Mouse (Mus musculus) liver, adult 2 months (tissue): ENCODE data around the gene Cntnap5b. TPM values are rescaled to one million over a fixed set of nuclear protein-coding genes. Genes with fewer than 3 reads are reported as not detected.

Experiments used
- DNase-seq: peaks from one replicate; pipeline ENCODE4 v3.0.0-alpha.2; 2011; ENCODE audit warnings: low read depth, low spot score; ENCODE audit errors: extremely low read depth
- H3K27ac ChIP-seq: fragments of 200-500 bp; replicated peaks from 2 replicates; pipeline ENCODE4 v1.5.1; 2012; ENCODE audit warnings: low read depth, mild to moderate bottlenecking, control low read depth, inconsistent platforms, low read length; ENCODE audit not compliant: insufficient read depth
- H3K27me3 ChIP-seq: fragments of 200-500 bp; 2 replicates; pipeline ENCODE4 v1.6.1; 2012; ENCODE audit warnings: mild to moderate bottlenecking, moderate library complexity, low read length, inconsistent platforms; ENCODE audit not compliant: control insufficient read depth, insufficient read depth
- H3K36me3 ChIP-seq: fragments of 200-500 bp; 2 replicates; pipeline ENCODE4 v1.6.1; 2012; ENCODE audit warnings: low read length, inconsistent platforms; ENCODE audit not compliant: control insufficient read depth, insufficient read depth
- H3K4me1 ChIP-seq: fragments of 200-500 bp; 2 replicates; pipeline ENCODE4 v1.6.1; 2011; ENCODE audit warnings: low read length; ENCODE audit not compliant: control insufficient read depth, insufficient read depth
- H3K4me3 ChIP-seq: fragments of 200-500 bp; 2 replicates; pipeline ENCODE4 v1.5.1; 2011; ENCODE audit warnings: low read depth, mild to moderate bottlenecking, control low read depth, low read length, moderate library complexity; ENCODE audit not compliant: insufficient read depth
- H3K79me2 ChIP-seq: fragments of 200-500 bp; 2 replicates; pipeline ENCODE4 v1.6.1; 2012; ENCODE audit warnings: inconsistent platforms, mild to moderate bottlenecking, low read length, moderate library complexity; ENCODE audit not compliant: control insufficient read depth, insufficient read depth
- H3K9ac ChIP-seq: fragments of 200-500 bp; 2 replicates; pipeline ENCODE4 v1.6.1; 2012; ENCODE audit warnings: low read depth, mild to moderate bottlenecking, control low read depth, inconsistent platforms, low read length
- CTCF ChIP-seq: fragments of 200-500 bp; IDR thresholded peaks from 2 replicates; pipeline ENCODE4 v1.5.1; 2011; ENCODE audit warnings: low read depth, low read length, control low read depth
- POLR2A ChIP-seq: fragments of 200-500 bp; IDR thresholded peaks from 2 replicates; pipeline ENCODE4 v1.6.1; 2011; ENCODE audit warnings: low read length, control low read depth; ENCODE audit not compliant: insufficient read depth; ENCODE audit errors: extremely low read depth
- WGBS: fragments of 180-500 bp; shearing (Covaris S2); methylation state at CpG from one replicate; pipeline ENCODE4 v1.1.7; 2018; 5-methylcytosine and 5-hydroxymethylcytosine counted together
- polyA plus RNA-seq: library from polyadenylated mRNA; depleted of rRNA; stranded (reverse); fragments of >200 nt; gene quantifications from 2 replicates; pipeline ENCODE4 v1.2.3, GENCODE M21; 2012
- total RNA-seq: library from RNA; depleted of rRNA; stranded (reverse); fragments of >200 nt; gene quantifications from 2 replicates; pipeline ENCODE4 v1.2.3, GENCODE M21; 2014

The Cntnap5b gene
- total and polyA plus RNA-seq, 2 experiments: not detected

- Histone ChIP-seq H3K9ac (no peak overlapping the region), H3K4me3 (no peak overlapping the region), H3K36me3 (no peaks in the 10 kb centered on the region), H3K79me2 (no peaks in the 10 kb centered on the region), H3K27ac (no peak overlapping the region), H3K4me1 (no peaks in the 10 kb centered on the region), H3K27me3 (no peaks in the 10 kb centered on the region)
- WGBS: 90% methylated on average over 1 of the region's 1 CpGs
- DNase-seq: no peak
- TF ChIP-seq CTCF (no peak), POLR2A (no peak)
Measured at GRCm38 (mm10) chr1:100310687-100311086, 538.1 kb downstream of the Cntnap5b start.

DNA sequence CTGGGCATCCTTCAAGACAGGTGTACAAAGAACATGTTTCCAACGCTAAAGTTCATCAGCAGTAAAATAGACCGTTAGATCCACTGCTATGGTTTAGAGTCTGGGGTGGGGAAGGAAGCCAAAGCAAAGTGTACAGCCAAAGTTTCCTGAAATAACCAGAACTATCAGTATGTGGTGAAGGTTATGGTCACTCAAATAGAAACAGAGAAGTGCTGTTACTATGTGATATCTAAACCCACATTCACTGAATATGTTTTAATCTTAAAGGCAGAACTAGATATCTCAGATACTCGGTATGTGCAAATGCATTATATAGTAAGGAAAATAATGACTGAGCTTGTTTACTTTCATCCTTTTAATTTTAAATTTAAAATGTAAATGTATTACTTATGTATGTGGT lies 558.5 kb downstream of the Cntnap5b start:
- H3K9ac ChIP-seq: no peak overlapping the region
- WGBS: 78% methylated on average over 3 of the region's 3 CpGs
- no peak overlapping the region for H3K4me3 ChIP-seq
- TF ChIP-seq POLR2A (no peak), CTCF (no peak)
- no peaks in the 10 kb centered on the region for H3K27me3 ChIP-seq
- DNase-seq: no peak
- H3K4me1 ChIP-seq: no peaks in the 10 kb centered on the region
- H3K79me2 ChIP-seq: no peaks in the 10 kb centered on the region
- no peaks in the 10 kb centered on the region for H3K36me3 ChIP-seq
- no peak overlapping the region for H3K27ac ChIP-seq

DNA sequence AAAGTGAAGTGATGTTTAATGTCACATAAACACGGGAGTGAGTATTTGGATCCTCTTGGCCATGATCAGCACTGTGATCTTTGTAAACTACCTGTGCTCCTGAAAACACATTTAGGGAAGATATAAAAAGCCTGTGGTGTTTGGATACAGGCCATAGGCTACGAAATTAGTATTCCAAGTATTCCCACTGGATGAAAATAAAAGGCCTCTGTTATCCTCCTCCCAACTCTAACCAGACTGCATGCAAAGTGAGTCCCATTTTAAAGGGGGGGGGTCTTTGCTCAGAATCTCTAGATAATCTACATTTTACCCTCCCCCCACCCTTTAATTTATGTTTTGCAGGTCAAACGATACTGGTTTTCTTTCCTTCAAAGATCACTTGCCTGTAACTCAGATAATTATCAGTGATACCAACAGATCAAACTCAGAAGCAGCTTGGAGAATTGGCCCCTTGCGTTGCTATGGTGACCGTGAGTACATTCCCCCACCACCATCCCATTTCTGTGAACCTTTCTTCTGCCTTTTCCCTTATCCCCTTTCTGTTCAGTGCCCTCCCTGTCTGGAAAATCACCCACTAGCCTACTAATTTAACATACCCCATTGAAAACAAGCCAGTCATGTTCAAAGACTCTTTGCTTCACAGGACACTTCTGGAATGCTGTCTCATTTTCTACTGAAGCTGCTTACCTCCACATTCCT lies 597.0 kb downstream of the Cntnap5b start:
- TF ChIP-seq CTCF (no peak), POLR2A (no peak)
- Histone ChIP-seq H3K4me1 (no peaks in the 10 kb centered on the region), H3K79me2 (no peaks in the 10 kb centered on the region), H3K9ac (no peak overlapping the region), H3K27me3 (no peaks in the 10 kb centered on the region), H3K4me3 (no peak overlapping the region), H3K36me3 (no peaks in the 10 kb centered on the region), H3K27ac (no peak overlapping the region)
- WGBS: 67% methylated on average over 5 of the region's 5 CpGs
- DNase-seq: no peak

GRCm38 (mm10) chr1:100386252-100386651 lies 613.7 kb downstream of the Cntnap5b start:
- DNase-seq: peak; percentile 19
- H3K27me3 ChIP-seq: no peaks in the 10 kb centered on the region
- H3K4me3 ChIP-seq: no peak overlapping the region
- WGBS: 80% methylated on average over 1 of the region's 1 CpGs
- no peak overlapping the region for H3K9ac ChIP-seq
- peaks cover 13% of the 10 kb centered on the region for H3K4me1 ChIP-seq
- H3K36me3 ChIP-seq: no peaks in the 10 kb centered on the region
- no peak for TF ChIP-seq CTCF
- no peak for TF ChIP-seq POLR2A
- no peak overlapping the region for H3K27ac ChIP-seq
- H3K79me2 ChIP-seq: no peaks in the 10 kb centered on the region

GRCm38 (mm10) chr1:100394034-100394433 lies 621.5 kb downstream of the Cntnap5b start:
- no peak for DNase-seq
- Histone ChIP-seq H3K79me2 (no peaks in the 10 kb centered on the region), H3K27me3 (no peaks in the 10 kb centered on the region), H3K4me3 (no peak overlapping the region), H3K36me3 (no peaks in the 10 kb centered on the region), H3K4me1 (no peaks in the 10 kb centered on the region), H3K9ac (no peak overlapping the region), H3K27ac (no peak overlapping the region)
- TF ChIP-seq POLR2A (no peak), CTCF (no peak)

GRCm38 (mm10) chr1:100416658-100417224 lies 644.2 kb downstream of the Cntnap5b start:
- TF ChIP-seq CTCF (no peak), POLR2A (no peak)
- H3K4me3 ChIP-seq: no peak overlapping the region
- no peaks in the 10 kb centered on the region for H3K4me1 ChIP-seq
- no peaks in the 10 kb centered on the region for H3K36me3 ChIP-seq
- no peaks in the 10 kb centered on the region for H3K27me3 ChIP-seq
- H3K9ac ChIP-seq: no peak overlapping the region
- H3K79me2 ChIP-seq: no peaks in the 10 kb centered on the region
- no peak overlapping the region for H3K27ac ChIP-seq
- DNase-seq: no peak
